In genomic region chrX:57503634-57504033, GRCm38 (mm10) we compare ENCODE assay signal across 9 mouse cellular contexts. TPM values are rescaled to one million over a fixed set of nuclear protein-coding genes. Genes with fewer than 3 reads are reported as not detected.
DNase-seq lines count a peak whose midpoint lies in the region; ATAC-seq and TF ChIP-seq lines count a peak whose summit lies in the region.
"Had no signal": no experiment of that assay in that cellular context is flagged by ENCODE, and none has a peak within 500 bp of the region (broad histone marks: within the 10 kb centered on the region; RNA-seq: fewer than 3 reads in every experiment).

TSS of gene Gpr101 (minus strand) at chrX:57503757.

- no peak for ATAC-seq in embryonic facial prominence, embryonic 13.5 days (ENCODE audit: insufficient number of reproducible peaks, insufficient read depth, low FRiP score, low TSS enrichment, low read depth)
- no peak for ATAC-seq in intestine, embryonic 15.5 days
- ATAC-seq in granulocyte monocyte progenitor cell, adult 5-6 weeks (replicated peaks; ENCODE audit: poor library complexity, severe bottlenecking), result no peak
- ATAC-seq in cerebellum, adult (ENCODE audit: insufficient number of reproducible peaks, low FRiP score, low TSS enrichment), result no peak

- intact Hi-C loops in left cerebral cortex, adult 2 months (cut with DNase I), result no loop called here

- peak within 1 kb of the TSS; percentile 29 for H3K4me3 ChIP-seq in left cerebral cortex, adult 2 months
- peak within 1 kb of the TSS; percentile 34 for H3K4me3 ChIP-seq in embryonic facial prominence, embryonic 13.5 days
- peak within 1 kb of the TSS; percentile 17; the same call in 1 of the 2 replicates for H3K4me3 ChIP-seq in intestine, embryonic 15.5 days (replicated peaks)

- DNase-seq in left cerebral cortex, adult 2 months (ENCODE audit: extremely low spot score in 1 of 2, low spot score in 2 of 2), result peak; percentile 14 to 28
- no peak for DNase-seq in left cerebral cortex, adult 8-10 months (ENCODE audit: low spot score in 2 of 2)
- DNase-seq in retina, embryonic 14.5 days (ENCODE audit: low spot score), result peak; percentile 30
- DNase-seq in testis, postnatal 10 days (ENCODE audit: low spot score), result no peak

- H3K4me1 ChIP-seq in embryonic facial prominence, embryonic 13.5 days, result no peaks in the 10 kb centered on the region
- no peaks in the 10 kb centered on the region for H3K4me1 ChIP-seq in intestine, embryonic 15.5 days (replicated peaks)

- no peaks in the 10 kb centered on the region for H3K36me3 ChIP-seq in embryonic facial prominence, embryonic 13.5 days
- H3K36me3 ChIP-seq in intestine, embryonic 15.5 days, result no peaks in the 10 kb centered on the region

- H3K9ac ChIP-seq in embryonic facial prominence, embryonic 13.5 days, result no peak within 1 kb of the TSS
- no peak within 1 kb of the TSS for H3K9ac ChIP-seq in intestine, embryonic 15.5 days

- peak within 1 kb of the TSS; percentile 59 for H3K4me2 ChIP-seq in embryonic facial prominence, embryonic 13.5 days
- peak within 1 kb of the TSS; percentile 41 for H3K4me2 ChIP-seq in intestine, embryonic 15.5 days (replicated peaks)

- 22% methylated on average over 20 of the region's 28 CpGs for WGBS in embryonic facial prominence, embryonic 13.5 days
- WGBS in intestine, embryonic 15.5 days, result 20% methylated on average over 21 of the region's 28 CpGs

- H3K9me3 ChIP-seq in embryonic facial prominence, embryonic 13.5 days, result no peaks in the 10 kb centered on the region
- no peaks in the 10 kb centered on the region for H3K9me3 ChIP-seq in intestine, embryonic 15.5 days

- H3K27ac ChIP-seq in left cerebral cortex, adult 2 months, result no peak within 1 kb of the TSS
- no peak within 1 kb of the TSS for H3K27ac ChIP-seq in embryonic facial prominence, embryonic 13.5 days
- H3K27ac ChIP-seq in intestine, embryonic 15.5 days, result no peak within 1 kb of the TSS

- TF ChIP-seq CTCF in left cerebral cortex, adult 2 months (IDR thresholded peaks at IDR 0.05), result no peak

- H3K27me3 ChIP-seq in embryonic facial prominence, embryonic 13.5 days, result peaks cover 59% of the 10 kb centered on the region
- peaks cover 13% of the 10 kb centered on the region; the same call in 1 of the 2 replicates for H3K27me3 ChIP-seq in intestine, embryonic 15.5 days (replicated peaks)

RNA-seq across cellular contexts. Expression of gene Gpr101, which starts in this region (rescaled TPM):
- total RNA-seq in left cerebral cortex, adult 2 months (2021), result 1 to 10 TPM; 2.8 to 7.2 TPM
- total RNA-seq in left cerebral cortex, adult 8-10 months (2022), result 1 to 10 TPM; 2.1 to 5.3 (median 4.8) TPM
- polyA plus RNA-seq in embryonic facial prominence, embryonic 13.5 days (2015; fragmentation: Nextera tagmentation; extraction: Ambion mirVana), result 0.04 and 0.07 TPM in 2 replicates
- polyA plus RNA-seq in intestine, embryonic 15.5 days (2015; fragmentation: Nextera tagmentation; extraction: Ambion mirVana), result not detected in 2 replicates
- not detected in 2 replicates for total RNA-seq in granulocyte monocyte progenitor cell, adult 5-6 weeks (2014; fragmentation: Nextera tagmentation)
- not detected in 2 replicates for total RNA-seq in granulocyte monocyte progenitor cell, adult 5-6 weeks (2017)
- total RNA-seq: hematopoietic stem cell, adult 5-6 weeks had no signal

Comparison
In these comparisons a context has a peak if more than half of its experiments do, and no peak if none do; other contexts are left out.
1. DNase-seq: peak in left cerebral cortex, adult 2 months (2 of 2) and retina, embryonic 14.5 days (single experiment); none in left cerebral cortex, adult 8-10 months (0 of 2) and testis, postnatal 10 days (single experiment).
2. Peak in every context shown above with its lines, with median percentiles within 50 percentile points of each other: H3K4me3 ChIP-seq.